13 mouse cellular contexts compared by ENCODE assay signal in the genomic region with DNA sequence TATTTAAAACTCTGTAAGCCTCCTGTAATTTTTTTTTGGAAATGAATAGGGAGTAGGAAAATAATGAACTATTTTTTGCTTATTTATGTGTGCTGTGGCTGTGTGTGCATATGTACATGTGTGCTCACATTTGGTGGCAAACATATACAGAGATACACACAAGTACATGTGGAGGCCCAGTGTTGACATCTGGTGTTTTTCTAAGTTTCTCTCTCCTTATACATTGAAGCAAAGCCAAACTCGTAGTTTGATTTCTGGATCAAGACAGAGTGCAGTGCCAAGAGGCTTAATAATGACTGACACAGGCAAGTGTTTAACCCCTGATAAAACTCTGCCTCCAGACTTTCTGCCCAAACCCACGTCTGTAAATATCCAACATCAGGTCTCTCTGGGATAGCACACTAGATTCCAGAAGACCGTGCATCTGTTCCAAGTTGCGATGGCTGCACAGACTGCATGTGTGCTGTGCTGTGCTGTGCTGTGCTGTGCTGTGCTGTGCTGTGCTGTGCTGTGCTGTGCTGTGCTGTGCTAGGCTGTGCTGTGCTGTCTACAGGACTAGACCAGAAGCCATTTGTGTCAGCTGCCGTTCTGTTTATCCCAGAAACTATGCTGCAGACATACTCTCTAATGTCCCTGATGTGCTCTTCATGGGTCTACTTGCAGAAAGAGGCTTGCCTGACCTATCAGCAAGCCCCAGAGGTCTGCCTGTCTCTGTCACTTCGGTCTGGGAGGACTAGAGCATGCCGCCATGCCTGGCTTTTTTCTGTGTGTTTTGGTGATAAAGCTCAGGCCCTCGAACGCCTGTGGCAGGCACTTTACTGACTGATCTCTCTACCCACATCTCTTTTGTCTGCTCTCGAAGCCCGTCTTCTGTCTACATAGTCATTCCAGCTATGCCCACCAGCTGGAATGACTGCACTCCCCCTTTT.
DNase-seq lines count a peak whose midpoint lies in the region; ATAC-seq and TF ChIP-seq lines count a peak whose summit lies in the region.
"Had no signal": no experiment of that assay in that cellular context is flagged by ENCODE, and none has a peak within 500 bp of the region (broad histone marks: within the 10 kb centered on the region; RNA-seq: fewer than 3 reads in every experiment).

No protein-coding gene starts in this region.

- H3K27me3 ChIP-seq in forebrain, embryonic 12.5 days = no peaks in the 10 kb centered on the region
- H3K27me3 ChIP-seq in forebrain, embryonic 13.5 days = no peaks in the 10 kb centered on the region
- H3K27me3 ChIP-seq in limb, embryonic 12.5 days = no peaks in the 10 kb centered on the region
- H3K27me3 ChIP-seq in limb, embryonic 10.5 days (ENCODE audit: low read depth, poor library complexity, severe bottlenecking) = no peaks in the 10 kb centered on the region
- H3K27me3 ChIP-seq in liver, embryonic 13.5 days = no peaks in the 10 kb centered on the region
- H3K27me3 ChIP-seq in thymus, adult 2 months (ENCODE audit: control insufficient read depth, insufficient read depth, low read length) = no peaks in the 10 kb centered on the region
- H3K27me3 ChIP-seq: kidney, embryonic 15.5 days had no signal

- no peaks in the 10 kb centered on the region for H3K36me3 ChIP-seq in forebrain, embryonic 12.5 days (replicated peaks)
- H3K36me3 ChIP-seq in forebrain, embryonic 13.5 days (ENCODE audit: poor library complexity, severe bottlenecking) = no peaks in the 10 kb centered on the region
- peaks cover 29% of the 10 kb centered on the region for H3K36me3 ChIP-seq in limb, embryonic 12.5 days
- peaks cover 30% of the 10 kb centered on the region for H3K36me3 ChIP-seq in limb, embryonic 10.5 days
- H3K36me3 ChIP-seq in liver, embryonic 13.5 days = no peaks in the 10 kb centered on the region
- no peaks in the 10 kb centered on the region for H3K36me3 ChIP-seq in thymus, adult 2 months (ENCODE audit: control insufficient read depth, insufficient read depth, low read length)
- H3K36me3 ChIP-seq: kidney, embryonic 15.5 days had no signal

- WGBS in forebrain, embryonic 12.5 days = 84% methylated on average over 11 of the region's 11 CpGs
- WGBS in forebrain, embryonic 13.5 days = 79% methylated on average over 11 of the region's 11 CpGs
- 79% methylated on average over 11 of the region's 11 CpGs for WGBS in limb, embryonic 12.5 days
- WGBS in limb, embryonic 10.5 days = 84% methylated on average over 11 of the region's 11 CpGs
- 37% methylated on average over 11 of the region's 11 CpGs for WGBS in liver, embryonic 13.5 days (ENCODE audit: insufficient replicate concordance)
- 94% methylated on average over 11 of the region's 11 CpGs for WGBS in thymus, adult 2 months

- TF ChIP-seq CTCF in thymus, adult 2 months (IDR thresholded peaks at IDR 0.05; ENCODE audit: borderline replicate concordance, control insufficient read depth, extremely low read depth, insufficient read depth, low read length, poor library complexity) = no peak

- no peak for TF ChIP-seq POLR2A in thymus, adult 2 months (IDR thresholded peaks at IDR 0.05; ENCODE audit: control insufficient read depth, extremely low read depth, insufficient read depth, low read length, poor library complexity)

- H3K27ac ChIP-seq in forebrain, embryonic 12.5 days = 0 out of 2 replicates have a peak overlapping the region, but pooled peaks have one; percentile 19
- H3K27ac ChIP-seq in forebrain, embryonic 13.5 days = no peak overlapping the region
- H3K27ac ChIP-seq in limb, embryonic 12.5 days = 0 out of 2 replicates have a peak overlapping the region, but pooled peaks have one; percentile 20
- H3K27ac ChIP-seq in limb, embryonic 10.5 days = no peak overlapping the region
- H3K27ac ChIP-seq in liver, embryonic 13.5 days = no peak overlapping the region
- H3K27ac ChIP-seq in thymus, adult 2 months (ENCODE audit: control insufficient read depth, insufficient read depth, low read length) = no peak overlapping the region
- H3K27ac ChIP-seq: kidney, embryonic 15.5 days had no signal

- no peaks in the 10 kb centered on the region for H3K9me3 ChIP-seq in forebrain, embryonic 12.5 days
- no peaks in the 10 kb centered on the region for H3K9me3 ChIP-seq in forebrain, embryonic 13.5 days (replicated peaks)
- no peaks in the 10 kb centered on the region for H3K9me3 ChIP-seq in limb, embryonic 12.5 days
- no peaks in the 10 kb centered on the region for H3K9me3 ChIP-seq in limb, embryonic 10.5 days (replicated peaks)
- no peaks in the 10 kb centered on the region for H3K9me3 ChIP-seq in liver, embryonic 13.5 days (replicated peaks)
- H3K9me3 ChIP-seq: kidney, embryonic 15.5 days had no signal

- no peak overlapping the region for H3K9ac ChIP-seq in forebrain, embryonic 12.5 days
- no peak overlapping the region for H3K9ac ChIP-seq in forebrain, embryonic 13.5 days
- H3K9ac ChIP-seq in limb, embryonic 12.5 days (replicated peaks) = no peak overlapping the region
- H3K9ac ChIP-seq in liver, embryonic 13.5 days = no peak overlapping the region
- H3K9ac ChIP-seq: kidney, embryonic 15.5 days had no signal

- peaks cover 70% of the 10 kb centered on the region for H3K4me1 ChIP-seq in forebrain, embryonic 12.5 days
- H3K4me1 ChIP-seq in forebrain, embryonic 13.5 days = peaks cover 57% of the 10 kb centered on the region
- peaks cover 36% of the 10 kb centered on the region for H3K4me1 ChIP-seq in limb, embryonic 12.5 days (replicated peaks)
- H3K4me1 ChIP-seq in limb, embryonic 10.5 days = peaks cover 10% of the 10 kb centered on the region
- peaks cover 3% of the 10 kb centered on the region; the same call in 1 of the 2 replicates for H3K4me1 ChIP-seq in liver, embryonic 13.5 days (replicated peaks)
- H3K4me1 ChIP-seq in thymus, adult 2 months (replicated peaks; ENCODE audit: control insufficient read depth, insufficient read depth, low read length) = no peaks in the 10 kb centered on the region

- H3K4me3 ChIP-seq in forebrain, embryonic 12.5 days (replicated peaks) = no peak overlapping the region
- H3K4me3 ChIP-seq in forebrain, embryonic 13.5 days = no peak overlapping the region
- H3K4me3 ChIP-seq in limb, embryonic 12.5 days (replicated peaks) = no peak overlapping the region
- H3K4me3 ChIP-seq in limb, embryonic 10.5 days = no peak overlapping the region
- H3K4me3 ChIP-seq in liver, embryonic 13.5 days (replicated peaks) = no peak overlapping the region
- no peak overlapping the region for H3K4me3 ChIP-seq in thymus, adult 2 months (ENCODE audit: control insufficient read depth, insufficient read depth, low read length)
- H3K4me3 ChIP-seq: kidney, embryonic 15.5 days had no signal

- no peak for ATAC-seq in forebrain, embryonic 12.5 days (ENCODE audit: low FRiP score)
- no peak for ATAC-seq in forebrain, embryonic 13.5 days
- no peak for ATAC-seq in limb, embryonic 12.5 days (ENCODE audit: insufficient number of reproducible peaks, insufficient read depth, low FRiP score, low TSS enrichment, low read depth)
- ATAC-seq in liver, embryonic 13.5 days (ENCODE audit: low read depth) = peak; percentile 53; the same call in 1 of the 2 replicates

- DNase-seq in limb, embryonic 10.5 days (ENCODE audit: low spot score) = no peak
- DNase-seq in NIH3T3 (ENCODE audit: low read depth) = peak; percentile 31
- no peak for DNase-seq in liver, embryonic 13.5 days
- no peak for DNase-seq in ovary, postnatal 14 days (ENCODE audit: low spot score)
- no peak for DNase-seq in thymus, adult 2 months
- DNase-seq: adrenal gland, postnatal 14 days; cerebellum, postnatal 25 days; lung, postnatal 14 days had no signal

- no peak overlapping the region for H3K4me2 ChIP-seq in forebrain, embryonic 12.5 days
- H3K4me2 ChIP-seq in forebrain, embryonic 13.5 days = no peak overlapping the region
- H3K4me2 ChIP-seq in limb, embryonic 12.5 days = no peak overlapping the region
- no peak overlapping the region for H3K4me2 ChIP-seq in liver, embryonic 13.5 days
- H3K4me2 ChIP-seq: heart, embryonic 11.5 days; kidney, embryonic 15.5 days had no signal

Comparison
In these comparisons a context has a peak if more than half of its experiments do, and no peak if none do; other contexts are left out.
1. H3K27ac ChIP-seq: peak in forebrain, embryonic 12.5 days (single experiment) and limb, embryonic 12.5 days (single experiment); none in forebrain, embryonic 13.5 days (single experiment), limb, embryonic 10.5 days (single experiment), liver, embryonic 13.5 days (single experiment) and thymus, adult 2 months (single experiment).